Mouse (Mus musculus) ES-E14 (cell line): ENCODE results near the gene Hoxc12. TPM values are rescaled to one million over a fixed set of nuclear protein-coding genes. Genes with fewer than 3 reads are reported as not detected.

Source experiments
- DNase-seq: peaks from one replicate; pipeline ENCODE4 v3.0.0-alpha.2; 2013; ENCODE audit warnings: low read depth, low spot score
- H3K27ac ChIP-seq: 2 replicates; pipeline ENCODE4 v1.5.1; 2012; ENCODE audit warnings: low read depth, mild to moderate bottlenecking, low read length, moderate library complexity, mixed read lengths; ENCODE audit not compliant: poor library complexity, insufficient read depth, severe bottlenecking
- H3K36me3 ChIP-seq: 2 replicates; pipeline ENCODE4 v1.6.1; 2012; ENCODE audit warnings: mild to moderate bottlenecking, low read length, moderate library complexity, mixed read lengths; ENCODE audit not compliant: control insufficient read depth, poor library complexity, insufficient read depth, severe bottlenecking
- H3K4me1 ChIP-seq, 2 experiments: fragments of 150-350 bp in 1 of 2; sonication (generic) in 1 of 2; 2 replicates each; pipeline ENCODE4 v1.6.1; 2012; ENCODE audit warnings: low read length in 2 of 2, mild to moderate bottlenecking in 1 of 2, mixed read lengths in 1 of 2; ENCODE audit not compliant: control insufficient read depth in 2 of 2, insufficient read depth in 2 of 2, poor library complexity in 1 of 2
- H3K4me3 ChIP-seq, 2 experiments: fragments of 150-350 bp in 1 of 2; sonication (generic) in 1 of 2; 2 replicates each; pipeline ENCODE4 v1.5.1; 2012; ENCODE audit warnings: low read length in 2 of 2, low read depth in 1 of 2, mild to moderate bottlenecking in 1 of 2, mixed read lengths in 1 of 2; ENCODE audit not compliant: insufficient read depth in 1 of 2, poor library complexity in 1 of 2, severe bottlenecking in 1 of 2
- H3K9ac ChIP-seq: 2 replicates; pipeline ENCODE4 v1.6.1; 2012; ENCODE audit warnings: low read depth, mild to moderate bottlenecking, low read length, mixed read lengths; ENCODE audit not compliant: poor library complexity, insufficient read depth, severe bottlenecking
- H3K9me3 ChIP-seq: fragments of 150-350 bp; sonication (generic); 2 replicates; pipeline ENCODE4 v1.6.1; 2012; ENCODE audit warnings: low read depth, mild to moderate bottlenecking, low read length; ENCODE audit not compliant: control insufficient read depth, insufficient read depth
- CHD2 ChIP-seq: IDR thresholded peaks from 2 replicates; pipeline ENCODE4 v1.6.1; 2014; ENCODE audit warnings: mild to moderate bottlenecking, low read depth, low read length, inconsistent platforms
- HCFC1 ChIP-seq: IDR thresholded peaks from 2 replicates; pipeline ENCODE4 v1.6.1; 2012; ENCODE audit warnings: low read length, inconsistent platforms, borderline replicate concordance; ENCODE audit not compliant: insufficient read depth
- MAFK ChIP-seq: IDR thresholded peaks from 2 replicates; pipeline ENCODE4 v1.6.1; 2014; ENCODE audit warnings: mild to moderate bottlenecking, low read depth, low read length, inconsistent platforms; ENCODE audit not compliant: insufficient read depth
- ZC3H11A ChIP-seq: IDR thresholded peaks from 2 replicates; pipeline ENCODE4 v1.6.1; 2012; ENCODE audit warnings: low read depth, mild to moderate bottlenecking, inconsistent platforms, low read length, borderline replicate concordance
- ZNF384 ChIP-seq: IDR thresholded peaks from 2 replicates; pipeline ENCODE4 v1.6.1; 2012; ENCODE audit warnings: low read depth, low read length, inconsistent platforms
- in situ Hi-C, 2 experiments: fragments of 600-800 bp; cut with MboI; formaldehyde crosslinking; loops; one replicate each; pipeline ENCODE4 v1.15.1; 2025; ENCODE audit warnings: low sequenced_read_pairs in 2 of 2, inconsistent platforms in 1 of 2; ENCODE audit not compliant: unreplicated experiment in 2 of 2
- total RNA-seq: library from RNA; depleted of rRNA; stranded (reverse); fragments of 300-350 nt; gene quantifications from 2 replicates; pipeline ENCODE4 v1.2.3, GENCODE M21; 2012; rRNA removed

Gene Hoxc12
- total RNA-seq, 1 experiment, result 1.9 TPM

DNA sequence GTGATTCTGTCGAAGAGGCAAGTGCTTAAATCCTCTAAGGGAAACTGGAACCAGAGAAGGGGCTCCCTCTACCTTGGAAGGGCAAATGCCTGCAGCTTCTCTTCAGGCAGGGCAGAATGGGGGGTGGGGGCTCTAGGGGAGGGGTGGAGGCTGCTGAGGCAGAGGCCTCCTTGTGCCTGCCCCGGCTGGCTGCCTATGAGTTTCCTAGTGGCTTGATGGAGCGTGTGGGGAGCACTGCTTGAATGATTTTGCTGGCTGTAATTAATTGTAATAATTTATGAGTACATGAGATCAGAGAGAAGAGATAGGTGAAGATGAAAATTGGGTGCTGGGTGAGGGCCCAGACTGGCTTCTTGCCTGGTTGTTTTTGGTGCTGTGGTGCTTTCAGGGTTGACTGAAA lies 48.4 kb downstream of the Hoxc12 start:
- Histone ChIP-seq H3K27ac (no peak overlapping the region), H3K9ac (no peak overlapping the region), H3K9me3 (no peaks in the 10 kb centered on the region), H3K36me3 (no peaks in the 10 kb centered on the region), H3K4me3 (no peak overlapping the region), H3K4me1 (no peaks in the 10 kb centered on the region)
- in situ Hi-C loops, result loop anchor here (5.0 to 25.0 kb wide), 4 partner anchors 60 to 327 kb away; partner anchors contain the start of genes Gpr84 (in 1 of the 2) and Hoxc13 (in 1 of the 2)
- no peak for TF ChIP-seq MAFK
- TF ChIP-seq ZC3H11A, result no peak
- TF ChIP-seq ZNF384, result no peak
- TF ChIP-seq HCFC1, result no peak
- TF ChIP-seq CHD2, result no peak
- no peak for DNase-seq

DNA sequence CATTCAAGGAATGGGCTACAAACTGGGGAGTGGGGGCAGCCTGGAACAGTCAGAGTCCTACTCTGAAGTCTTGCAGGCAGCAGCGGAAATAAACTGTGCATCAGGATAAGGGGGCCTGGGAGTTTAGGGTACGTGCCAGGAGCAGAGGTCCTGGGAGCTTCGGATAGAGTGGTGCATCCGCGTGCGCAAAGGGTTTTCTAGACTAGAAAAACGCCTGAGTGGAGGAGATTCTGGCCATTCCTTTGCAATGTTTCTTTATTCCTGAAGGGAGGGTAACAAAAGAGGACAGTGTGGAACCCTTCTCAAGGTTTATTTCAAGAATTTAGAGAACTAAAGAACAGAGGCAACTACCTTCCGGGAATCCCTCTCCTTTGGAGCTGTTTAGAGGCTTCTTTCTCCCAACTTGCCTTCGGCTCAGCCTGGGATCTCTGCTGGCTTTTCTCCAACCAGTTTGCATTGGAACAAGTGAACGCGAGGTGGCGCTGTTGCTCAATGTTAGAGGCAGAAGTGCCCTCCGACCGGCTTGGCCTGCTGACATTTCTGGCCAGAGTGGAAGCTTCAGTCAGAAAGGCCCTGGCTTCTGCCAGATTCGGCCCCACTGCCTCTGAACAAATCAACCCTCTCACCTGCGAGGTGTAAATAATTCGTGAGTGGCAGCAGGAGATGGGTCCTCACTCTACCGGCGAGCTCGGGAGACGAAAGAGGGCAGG lies 50.7 kb downstream of the Hoxc12 start:
- TF ChIP-seq ZC3H11A, result no peak; the same call in 1 of the 2 replicates
- in situ Hi-C loops, result loop anchor here (5.0 to 25.0 kb wide), 4 partner anchors 62 to 325 kb away; partner anchors contain the start of genes Gpr84 (in 1 of the 2) and Hoxc13 (in 1 of the 2)
- Histone ChIP-seq H3K9me3 (no peaks in the 10 kb centered on the region), H3K36me3 (no peaks in the 10 kb centered on the region), H3K4me1 (peaks cover 0 to 7% of the 10 kb centered on the region in 2 experiments; a peak in 1 of 4 replicates), H3K9ac (no peak overlapping the region), H3K27ac (no peak overlapping the region), H3K4me3 (no peak overlapping the region)
- DNase-seq, result peak; percentile 93

DNA sequence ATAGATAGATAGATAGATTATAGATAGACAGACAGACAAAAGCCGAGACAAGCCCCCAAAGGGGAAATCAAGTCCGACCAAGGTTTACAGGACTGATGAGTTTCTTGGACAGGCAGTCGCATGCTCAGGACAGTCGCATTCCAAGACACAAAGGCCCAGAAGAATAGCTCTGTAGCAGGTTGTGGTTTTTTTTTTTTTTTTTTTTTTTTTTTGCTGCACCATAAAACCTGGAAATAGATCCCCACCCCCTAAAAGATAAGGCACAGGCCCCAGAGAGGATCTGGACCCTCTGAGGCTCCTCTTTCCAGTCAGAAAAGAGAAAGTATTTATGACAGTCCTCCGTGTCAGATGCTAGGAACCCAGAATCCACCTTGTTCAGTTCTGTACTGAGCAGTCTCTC lies 51.5 kb downstream of the Hoxc12 start:
- in situ Hi-C loops, result loop anchor here (5.0 to 25.0 kb wide), 4 partner anchors 63 to 324 kb away; partner anchors contain the start of genes Gpr84 (in 1 of the 2) and Hoxc13 (in 1 of the 2)
- DNase-seq, result no peak
- no peaks in the 10 kb centered on the region for H3K9me3 ChIP-seq
- TF ChIP-seq HCFC1 (no peak), ZC3H11A (no peak), MAFK (no peak), CHD2 (no peak), ZNF384 (0 out of 2 replicates have a peak, but pooled peaks have one; percentile 53)
- no peak overlapping the region for H3K27ac ChIP-seq
- peaks cover 0 to 7% of the 10 kb centered on the region in 2 experiments; a peak in 1 of 4 replicates for H3K4me1 ChIP-seq
- no peak overlapping the region for H3K4me3 ChIP-seq
- no peaks in the 10 kb centered on the region for H3K36me3 ChIP-seq
- H3K9ac ChIP-seq, result no peak overlapping the region

Other genes with a start within 250 kb of the Hoxc12 start
- 24.6 and 25.0 TPM in 2 replicates for gene Calcoco1, start 214.6 kb upstream of the Hoxc12 start, total RNA-seq
- 0.42 and 0.94 TPM in 2 replicates for gene Hoxc13, start 15.7 kb upstream of the Hoxc12 start, total RNA-seq
- not detected in 2 replicates for gene Hoxc11, start 17.7 kb downstream of the Hoxc12 start, total RNA-seq
- 0.58 TPM in 1 of 2 replicates, not detected in the other for gene Hoxc10, start 30.0 kb downstream of the Hoxc12 start, total RNA-seq
- 0.22 TPM in 1 of 2 replicates, not detected in the other for gene Hoxc5, start 30.7 kb downstream of the Hoxc12 start, total RNA-seq
- 0.54 TPM in 1 of 2 replicates, not detected in the other for gene Hoxc9, start 39.7 kb downstream of the Hoxc12 start, total RNA-seq
- 0.22 TPM in 1 of 2 replicates, not detected in the other for gene Hoxc8, start 53.9 kb downstream of the Hoxc12 start, total RNA-seq
- 0.32 and 0.58 TPM in 2 replicates for gene Hoxc6, start 61.5 kb downstream of the Hoxc12 start, total RNA-seq
- gene Hoxc4, start 82.2 kb downstream of the Hoxc12 start, total RNA-seq, result 0.31 TPM in 1 of 2 replicates, not detected in the other
- 7.1 and 10.6 TPM in 2 replicates for gene Smug1, start 230.3 kb downstream of the Hoxc12 start, total RNA-seq